Mouse (Mus musculus) left cerebral cortex, postnatal 10 days (tissue): ENCODE data around the gene Sumo1. TPM values are rescaled to one million over a fixed set of nuclear protein-coding genes. Genes with fewer than 3 reads are reported as not detected.

Experiments
- DNase-seq, 2 experiments: peaks; one replicate each; pipeline ENCODE4 v3.0.0; 2021 to 2022; ENCODE audit warnings: low spot score in 2 of 2, mixed read lengths in 1 of 2; ENCODE audit errors: extremely low spot score in 1 of 2
- intact Hi-C: fragments of 180-260 bp; cut with DNase I; formaldehyde crosslinking; loops from one replicate; pipeline ENCODE4 v1.15.1; 2025
- total RNA-seq, 2 experiments: library from RNA; stranded (reverse); gene quantifications; 2 replicates each; pipeline ENCODE4 v1.2.3; 2021

The Sumo1 gene
- total RNA-seq, 2 experiments from 2014 or later = 105 to 111 TPM

- DNase-seq = no peak
- intact Hi-C loops = no loop called here
These were observed 101.3 kb downstream of the Sumo1 start for GRCm38 (mm10) chr1:59569301-59569700.

- intact Hi-C loops = no loop called here
- no peak for DNase-seq
These were observed 102.4 kb downstream of the Sumo1 start for GRCm38 (mm10) chr1:59568283-59568682.

GRCm38 (mm10) chr1:59567521-59567920 lies 103.1 kb downstream of the Sumo1 start:
- no peak for DNase-seq
- intact Hi-C loops = no loop called here

GRCm38 (mm10) chr1:59566926-59567325 lies 103.7 kb downstream of the Sumo1 start:
- intact Hi-C loops = no loop called here
- DNase-seq = no peak

- DNase-seq = no peak
- intact Hi-C loops = no loop called here
These were observed 104.4 kb downstream of the Sumo1 start for GRCm38 (mm10) chr1:59566281-59566680.

- intact Hi-C loops = no loop called here
- no peak for DNase-seq
These were observed 104.8 kb downstream of the Sumo1 start for GRCm38 (mm10) chr1:59565804-59566203.

GRCm38 (mm10) chr1:59563581-59563980 lies 107.1 kb downstream of the Sumo1 start:
- no peak for DNase-seq
- intact Hi-C loops = no loop called here

- DNase-seq = no peak
- intact Hi-C loops = no loop called here
These were observed 116.9 kb downstream of the Sumo1 start for GRCm38 (mm10) chr1:59553708-59554107.

GRCm38 (mm10) chr1:59550996-59551395 lies 119.6 kb downstream of the Sumo1 start:
- DNase-seq = no peak
- intact Hi-C loops = no loop called here

GRCm38 (mm10) chr1:59550227-59550626 lies 120.4 kb downstream of the Sumo1 start:
- intact Hi-C loops = no loop called here
- DNase-seq = no peak

GRCm38 (mm10) chr1:59549036-59549675 lies 121.5 kb downstream of the Sumo1 start:
- no peak for DNase-seq

GRCm38 (mm10) chr1:59548486-59548885 lies 122.1 kb downstream of the Sumo1 start:
- no peak for DNase-seq
- intact Hi-C loops = no loop called here

More at GRCm38 (mm10) chr1:59549036-59549675, 121.5 kb downstream of the Sumo1 start:
- intact Hi-C loops = no loop called here

- DNase-seq = no peak
- intact Hi-C loops = no loop called here
These were observed 126.7 kb downstream of the Sumo1 start for GRCm38 (mm10) chr1:59543911-59544310.

- no peak for DNase-seq
- intact Hi-C loops = no loop called here
These were observed 128.4 kb downstream of the Sumo1 start for GRCm38 (mm10) chr1:59542231-59542630.

- intact Hi-C loops = no loop called here
- no peak for DNase-seq
These were observed 129.2 kb downstream of the Sumo1 start for GRCm38 (mm10) chr1:59541271-59542020.

GRCm38 (mm10) chr1:59540537-59541148 lies 130.0 kb downstream of the Sumo1 start:
- intact Hi-C loops = no loop called here
- DNase-seq = no peak

GRCm38 (mm10) chr1:59538381-59538780 lies 132.3 kb downstream of the Sumo1 start:
- intact Hi-C loops = no loop called here

More at GRCm38 (mm10) chr1:59538381-59538780, 132.3 kb downstream of the Sumo1 start:
- DNase-seq = no peak
